Mouse (Mus musculus): ENCODE results near the gene Mad2l2.

DNA sequence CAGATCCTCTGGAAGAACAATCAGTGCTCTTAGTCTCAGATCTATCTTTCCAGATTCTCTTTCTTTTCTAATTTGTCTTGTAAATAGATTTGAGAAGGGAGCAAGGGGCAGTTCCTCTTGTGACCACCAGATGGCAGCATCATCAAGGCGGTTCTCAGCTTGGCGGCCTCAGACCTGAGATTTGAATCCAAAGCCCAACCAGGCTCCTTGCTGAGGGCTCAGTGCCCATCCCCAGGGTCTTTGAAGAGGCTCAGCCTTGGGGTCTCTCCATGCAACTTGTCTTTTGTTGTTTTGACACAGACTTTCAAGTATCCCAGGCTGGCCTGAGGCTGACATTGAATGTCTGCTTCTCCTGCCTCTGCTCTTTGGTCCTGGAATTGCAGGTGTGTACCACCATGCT lies 40.7 kb downstream of the Mad2l2 start:
- TF ChIP-seq CTCF (IDR thresholded peaks at IDR 0.05; ENCODE audit: borderline replicate concordance, extremely low read depth, insufficient read depth, insufficient read length) = peak; percentile 98
- TF ChIP-seq POLR2A (IDR thresholded peaks at IDR 0.05; ENCODE audit: borderline replicate concordance, extremely low read depth, insufficient read depth, insufficient read length, poor library complexity, severe bottlenecking) = no peak
